Mouse (Mus musculus) cerebellum, adult 8-10 months (tissue): Measurements from ENCODE around the gene Sh3bgrl.

Experiments used
- DNase-seq: peaks from one replicate; pipeline ENCODE4 v3.0.0; 2022

Sh3bgrl gene

DNA sequence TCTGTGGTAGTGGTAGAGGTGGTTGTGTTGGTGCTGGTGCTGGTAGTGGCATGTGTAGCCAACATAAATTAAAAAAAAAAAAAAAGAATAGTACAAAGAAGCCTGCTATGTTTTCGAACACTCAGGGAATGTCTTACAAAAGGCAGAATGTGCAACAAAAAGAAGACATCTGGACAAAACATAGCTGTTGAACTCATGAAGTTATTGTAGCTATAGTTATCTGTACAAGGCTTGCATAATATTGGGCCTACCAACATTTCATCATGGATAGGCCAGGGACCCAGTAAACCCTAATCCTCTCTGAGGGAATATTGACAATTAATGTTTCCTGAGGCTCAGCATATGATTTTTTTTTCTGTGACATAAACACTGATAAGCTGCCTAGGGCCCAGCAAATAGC lies 37.3 kb downstream of the Sh3bgrl start:
- no peak for DNase-seq

DNA sequence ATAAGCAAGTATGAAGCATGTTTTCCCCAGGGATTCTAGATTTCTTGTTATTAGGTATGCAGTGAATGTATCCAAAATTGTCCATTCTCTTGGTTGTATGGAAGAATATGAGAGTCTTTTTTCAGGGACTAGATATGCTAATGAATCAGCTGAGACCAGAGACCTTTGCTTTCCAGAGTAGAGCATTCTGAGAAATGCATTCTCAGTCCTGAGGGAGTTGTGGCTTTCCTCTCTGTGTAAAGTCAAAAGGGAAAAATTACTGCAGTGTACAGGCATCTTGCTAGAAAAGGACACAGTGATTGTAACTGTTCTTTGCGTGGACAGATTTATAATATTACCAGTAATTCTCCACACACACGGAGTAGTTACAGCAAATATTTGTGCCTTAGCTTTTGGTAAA lies 38.3 kb downstream of the Sh3bgrl start:
- no peak for DNase-seq

DNA sequence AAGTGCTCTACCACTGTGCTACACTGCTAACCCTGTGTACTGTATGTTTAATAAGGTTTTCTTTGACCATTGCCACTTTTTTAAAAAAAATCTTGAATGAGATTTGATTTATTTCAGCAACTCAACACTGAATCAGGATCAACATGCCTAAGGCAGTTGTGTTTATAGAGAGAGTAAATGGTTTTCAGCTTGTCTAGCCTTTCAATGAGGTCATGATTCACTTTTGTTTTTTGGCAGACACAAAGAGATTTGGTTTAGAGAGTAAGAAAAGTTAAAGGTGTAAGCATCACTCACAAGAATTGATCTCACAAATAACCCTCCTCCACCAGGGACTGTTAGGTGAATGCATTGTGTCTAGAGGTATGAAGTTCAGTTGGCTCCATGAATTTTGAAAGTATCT lies 41.1 kb downstream of the Sh3bgrl start:
- DNase-seq = no peak

DNA sequence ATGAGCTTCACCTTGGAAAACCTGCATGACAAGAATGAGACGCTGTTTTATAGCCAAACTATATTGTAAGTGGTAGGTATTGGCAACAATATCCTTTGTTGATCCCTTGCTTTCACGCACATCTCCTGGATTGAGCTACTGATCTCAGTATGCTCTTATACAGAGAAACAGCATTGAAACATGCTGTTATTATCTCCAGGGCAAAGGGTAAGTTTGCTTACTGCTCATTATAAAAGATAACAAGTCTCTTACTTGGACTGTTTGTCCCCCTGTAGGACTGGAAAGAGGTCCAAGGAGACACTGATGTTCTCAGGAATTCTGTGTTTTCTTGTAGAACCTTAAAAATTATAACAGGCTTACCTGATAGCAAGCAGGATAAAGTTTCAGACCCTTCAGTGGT lies 41.7 kb downstream of the Sh3bgrl start:
- DNase-seq = no peak

DNA sequence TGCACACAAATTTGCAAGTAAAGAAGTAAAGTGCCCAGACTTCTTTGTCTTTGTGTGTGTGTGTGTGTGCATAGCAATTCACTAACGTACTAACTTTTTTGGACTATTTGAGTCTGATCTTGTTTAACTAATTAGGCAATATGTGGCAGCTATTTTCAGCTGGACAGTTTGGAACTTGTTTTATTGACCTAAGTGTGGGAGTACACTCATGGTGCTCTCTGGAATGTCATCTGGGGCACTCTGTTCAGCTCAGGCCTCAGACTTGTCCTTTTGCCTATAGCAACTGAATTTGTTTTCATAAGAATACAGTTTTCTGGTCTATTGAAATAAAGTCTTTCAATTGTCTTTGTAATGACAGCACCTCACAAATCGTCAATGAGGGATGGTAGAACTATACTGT lies 42.1 kb downstream of the Sh3bgrl start:
- DNase-seq = no peak

DNA sequence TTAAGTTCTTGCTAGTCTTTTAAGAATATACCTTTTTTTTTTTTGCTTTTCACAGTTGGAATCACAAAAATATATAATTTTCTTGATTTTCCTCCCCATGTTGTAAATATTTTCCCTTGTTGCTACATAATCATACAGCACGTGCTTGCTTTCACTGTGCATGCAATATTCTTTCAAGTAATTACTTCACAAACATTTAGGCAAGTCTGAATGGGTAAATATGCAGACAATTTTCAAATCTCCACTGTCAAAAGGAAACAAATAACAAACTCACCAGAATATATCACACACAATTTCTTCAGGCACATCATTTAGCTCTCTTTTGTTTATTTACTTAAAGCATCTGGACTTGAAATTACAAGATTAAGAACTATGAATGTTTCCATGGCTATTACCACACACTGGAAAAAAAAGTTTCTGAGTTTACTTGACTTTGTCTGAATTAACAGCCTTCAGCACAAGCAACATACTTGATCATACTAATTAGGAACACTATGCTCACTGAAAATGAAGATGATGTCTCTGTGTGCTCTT lies 46.2 kb downstream of the Sh3bgrl start:
- no peak for DNase-seq

DNA sequence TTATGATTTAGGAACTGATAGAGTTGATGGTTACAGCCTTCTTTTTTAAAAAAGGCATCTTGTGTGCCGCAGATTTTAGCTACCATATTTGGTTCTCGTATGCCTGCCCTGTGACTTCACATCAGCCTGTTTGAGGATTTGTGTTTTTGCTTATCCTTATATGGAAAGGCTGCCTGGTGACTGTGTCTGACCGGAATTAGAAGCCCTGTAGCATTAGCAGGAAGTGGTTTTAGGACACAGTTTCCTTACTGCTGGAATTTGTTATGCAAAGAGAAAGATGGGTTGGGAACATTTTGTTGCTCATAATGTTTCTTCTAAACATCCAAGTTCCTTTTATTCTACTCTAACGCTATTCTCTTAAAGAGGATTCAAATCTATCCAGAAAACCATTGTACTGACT lies 47.1 kb downstream of the Sh3bgrl start:
- no peak for DNase-seq

DNA sequence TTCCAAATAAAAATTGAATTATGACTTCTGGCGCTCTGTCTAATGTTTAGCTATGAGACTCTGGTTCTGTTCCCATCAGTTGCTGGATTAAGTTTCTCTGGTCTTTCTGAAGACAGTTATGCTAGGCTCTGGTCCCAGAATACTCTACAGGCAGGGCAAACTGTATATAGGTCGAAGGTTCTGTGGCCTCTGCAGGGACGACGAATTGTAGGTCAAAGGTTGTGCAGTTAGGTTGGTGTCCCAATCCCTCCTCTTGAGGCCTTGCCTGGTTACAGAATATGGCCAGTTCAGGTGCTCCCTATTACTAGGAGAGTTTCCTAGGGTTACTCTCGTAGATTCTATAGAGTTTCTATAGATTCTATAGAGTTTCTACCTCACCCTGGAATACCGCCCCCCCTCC lies 50.6 kb downstream of the Sh3bgrl start:
- DNase-seq = no peak

DNA sequence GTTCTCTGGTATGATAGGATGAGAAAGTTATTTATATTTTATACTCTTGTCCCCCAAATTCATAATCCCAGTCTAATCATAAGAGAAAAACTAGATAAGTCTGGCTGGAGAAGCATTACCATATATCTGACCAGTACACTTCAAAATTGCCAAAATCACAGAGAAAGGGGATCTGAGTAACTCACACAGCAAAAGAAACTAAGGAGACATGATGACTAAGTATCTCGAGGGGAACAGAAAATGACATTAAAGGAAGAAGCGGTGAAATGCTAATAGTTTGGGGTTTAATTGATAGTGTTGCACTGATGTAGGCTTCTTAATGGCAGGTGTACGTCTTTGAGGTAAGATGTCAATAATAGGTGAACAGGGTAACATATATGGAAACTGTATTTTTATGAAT lies 51.9 kb downstream of the Sh3bgrl start:
- DNase-seq = no peak

DNA sequence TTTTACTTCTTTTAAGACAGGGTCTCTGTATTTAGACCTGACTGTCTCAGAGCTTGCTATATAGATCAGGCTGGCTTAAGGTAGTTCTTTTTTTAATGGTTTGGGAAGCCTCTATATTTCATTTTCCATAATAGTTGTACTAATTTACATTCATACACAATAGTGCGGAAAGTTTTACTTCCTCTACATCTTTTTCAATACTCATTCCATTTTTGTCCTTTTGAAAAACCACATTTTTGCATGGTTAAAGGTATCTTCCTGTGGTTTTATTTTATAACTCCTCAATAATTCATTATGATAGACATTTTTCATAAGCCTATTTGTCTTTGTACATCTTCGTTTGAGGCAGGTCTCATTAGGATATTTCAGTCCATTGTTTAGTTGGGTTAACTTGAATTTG lies 56.1 kb downstream of the Sh3bgrl start:
- no peak for DNase-seq

DNA sequence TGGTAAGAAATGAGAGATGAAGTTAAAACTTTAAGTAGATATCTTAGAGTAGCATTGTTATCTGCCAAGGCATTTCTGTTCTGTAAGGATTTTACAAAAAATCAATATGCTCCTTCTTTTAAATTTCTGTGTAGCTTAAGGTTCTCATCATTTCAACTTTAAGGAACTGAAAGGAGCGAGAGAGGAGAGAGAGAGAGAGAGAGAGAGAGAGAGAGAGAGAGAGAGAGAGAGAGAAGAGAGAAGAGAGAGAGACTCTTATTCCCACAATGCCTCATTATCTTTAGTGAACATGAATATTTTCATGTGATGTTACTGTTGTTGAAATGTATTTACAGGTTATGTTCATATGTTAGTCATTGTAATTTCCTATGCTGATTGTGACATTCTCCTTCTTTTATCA lies 65.2 kb downstream of the Sh3bgrl start:
- DNase-seq = no peak

DNA sequence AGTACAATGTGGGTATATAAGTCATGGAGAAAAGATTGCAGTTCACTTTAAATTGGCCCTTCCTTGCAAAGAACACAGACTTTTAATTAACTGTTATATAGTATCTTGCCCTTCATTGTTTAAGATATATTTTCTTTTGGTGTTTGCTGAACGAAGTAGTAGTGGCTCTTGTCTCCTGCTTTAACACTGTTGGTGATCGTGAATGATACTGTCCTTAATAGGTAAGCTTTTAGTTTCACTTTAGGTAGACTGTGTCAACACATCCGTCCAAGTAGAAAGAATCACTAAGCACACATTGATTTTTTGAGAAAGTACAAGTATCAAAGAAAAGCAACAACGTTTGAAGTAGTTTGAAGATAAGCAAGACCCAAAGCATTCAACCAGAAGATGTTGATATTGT lies 65.7 kb downstream of the Sh3bgrl start:
- no peak for DNase-seq

DNA sequence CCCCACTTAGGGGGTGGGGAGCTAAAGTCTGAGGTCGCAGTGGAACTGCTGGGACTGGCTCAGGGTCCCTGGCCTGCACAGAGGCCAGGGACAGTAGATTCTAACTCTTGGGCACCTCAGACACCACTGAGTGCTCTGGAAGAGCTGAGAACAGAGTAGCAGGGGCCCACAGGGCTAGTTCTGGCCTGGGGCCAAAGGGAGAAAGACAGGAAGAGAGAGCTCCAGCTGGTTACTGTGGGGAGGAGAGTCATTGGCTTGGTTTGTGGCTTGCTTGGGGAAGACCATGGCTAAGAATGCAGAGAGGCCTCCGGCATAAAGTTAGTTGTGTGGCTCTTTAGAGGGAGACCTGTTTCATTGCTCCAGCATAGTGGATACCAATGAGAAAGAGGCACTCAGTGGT lies 79.9 kb downstream of the Sh3bgrl start:
- no peak for DNase-seq

DNA sequence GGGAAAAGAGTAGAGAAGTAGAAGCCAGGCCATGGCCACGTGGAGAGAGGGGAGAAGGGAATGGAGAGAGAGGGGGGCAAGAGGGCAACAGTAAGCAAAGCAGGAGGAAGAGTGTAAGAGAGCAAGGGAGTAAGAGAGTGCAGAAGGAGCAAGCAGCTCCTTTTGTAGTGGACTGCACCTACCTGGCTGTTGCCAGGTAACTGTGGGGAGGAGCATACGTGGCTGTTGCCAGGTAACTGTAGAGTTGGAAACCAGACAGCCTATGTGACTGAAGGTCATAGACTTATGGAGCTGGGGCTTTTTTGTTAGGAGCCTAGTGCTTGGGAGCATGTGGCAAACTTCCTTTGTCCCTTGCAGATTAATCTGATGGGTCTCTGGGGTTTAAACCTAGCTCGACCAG lies 80.3 kb downstream of the Sh3bgrl start:
- DNase-seq = no peak

DNA sequence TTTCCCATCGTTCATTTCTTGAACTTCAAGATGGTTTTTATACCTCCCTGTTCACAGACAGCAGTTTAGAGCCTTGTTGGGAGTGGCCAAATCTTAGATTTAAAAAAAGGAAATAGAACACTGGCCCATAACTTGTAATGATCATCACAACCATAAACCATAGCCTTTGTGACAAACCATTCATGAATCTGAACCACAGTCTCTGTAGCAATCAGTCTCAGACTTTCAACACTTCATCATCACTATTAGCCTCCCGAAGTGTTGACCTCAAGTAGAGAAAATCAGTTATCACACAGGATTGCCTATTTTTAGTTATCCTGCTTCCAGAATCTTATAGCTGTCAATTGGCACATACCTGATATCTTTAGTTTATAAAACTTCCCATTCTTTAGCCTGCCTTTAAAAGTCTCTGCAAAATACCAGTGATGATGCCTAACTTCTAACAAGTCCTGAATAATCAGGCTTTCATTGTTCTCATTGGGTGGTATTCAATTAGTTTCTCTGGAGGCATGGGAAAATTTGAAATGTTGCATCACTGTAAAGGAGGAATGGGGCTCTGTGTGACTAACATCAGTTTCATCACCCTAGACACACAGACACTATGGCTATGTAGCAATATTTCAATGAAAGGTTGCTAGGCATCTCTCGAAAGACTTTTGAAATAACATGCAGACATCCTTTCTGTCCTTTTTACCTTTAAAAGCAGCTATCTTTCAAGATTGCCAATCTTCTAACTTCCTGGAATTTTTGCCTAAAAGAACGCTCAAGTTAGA lies 89.7 kb downstream of the Sh3bgrl start:
- DNase-seq = no peak

DNA sequence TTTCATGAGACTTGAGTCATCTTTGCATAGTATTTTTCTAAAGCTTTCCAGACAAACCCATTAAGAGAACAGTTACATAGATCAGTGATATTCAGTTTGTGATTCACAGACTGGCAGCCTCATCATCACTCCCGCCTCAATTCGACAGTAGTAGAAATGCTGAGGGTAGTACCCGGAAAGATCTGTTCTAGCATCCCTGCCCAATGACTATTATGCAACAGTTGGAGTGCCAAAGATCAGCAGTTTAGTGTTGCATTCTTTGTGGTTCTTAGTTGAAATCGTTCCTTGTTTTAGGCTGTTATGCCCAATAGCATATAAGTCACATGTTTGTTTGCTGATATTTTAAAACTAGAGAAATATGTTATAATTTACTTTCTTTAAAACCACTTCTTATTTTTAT lies 94.4 kb downstream of the Sh3bgrl start:
- DNase-seq = no peak

DNA sequence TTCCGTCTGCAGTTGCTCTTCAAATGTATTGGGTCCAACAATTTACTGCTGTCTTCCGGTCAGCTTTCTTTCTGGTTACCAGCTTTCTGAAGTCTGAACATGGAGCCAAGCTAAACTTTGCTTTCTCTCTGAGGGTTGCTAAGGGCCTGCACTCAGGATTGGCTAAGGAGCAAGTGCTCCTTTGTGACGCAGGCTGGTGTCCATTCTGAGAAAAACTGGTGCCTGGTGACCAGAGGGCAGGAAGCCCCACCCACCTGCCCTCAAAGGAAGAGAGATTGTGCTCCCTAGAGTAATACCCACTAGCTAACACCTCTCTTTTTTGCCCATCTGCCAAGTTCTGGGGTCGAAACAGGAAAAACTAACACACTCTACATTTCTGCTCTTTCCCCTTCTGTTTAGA lies 95.8 kb downstream of the Sh3bgrl start:
- DNase-seq = no peak

DNA sequence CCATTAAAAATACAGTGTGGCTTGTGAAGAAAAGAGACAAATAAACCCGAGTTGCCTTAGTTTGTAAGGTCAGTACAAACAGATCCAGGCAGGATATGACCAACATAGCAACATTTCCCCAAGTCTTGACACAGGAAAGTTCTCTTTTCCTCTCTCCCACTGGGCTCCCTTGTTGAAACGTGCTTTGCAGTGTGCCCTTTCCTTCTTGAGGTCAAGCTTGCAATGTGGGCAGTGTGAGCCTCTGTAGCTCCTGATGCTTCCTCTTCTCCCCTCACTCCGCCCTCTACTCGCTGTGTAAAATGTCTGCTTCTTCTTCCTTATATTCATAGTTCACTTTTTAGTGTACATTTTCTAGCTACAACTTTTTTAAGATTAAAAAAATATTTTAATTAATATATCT lies 96.3 kb downstream of the Sh3bgrl start:
- no peak for DNase-seq

DNA sequence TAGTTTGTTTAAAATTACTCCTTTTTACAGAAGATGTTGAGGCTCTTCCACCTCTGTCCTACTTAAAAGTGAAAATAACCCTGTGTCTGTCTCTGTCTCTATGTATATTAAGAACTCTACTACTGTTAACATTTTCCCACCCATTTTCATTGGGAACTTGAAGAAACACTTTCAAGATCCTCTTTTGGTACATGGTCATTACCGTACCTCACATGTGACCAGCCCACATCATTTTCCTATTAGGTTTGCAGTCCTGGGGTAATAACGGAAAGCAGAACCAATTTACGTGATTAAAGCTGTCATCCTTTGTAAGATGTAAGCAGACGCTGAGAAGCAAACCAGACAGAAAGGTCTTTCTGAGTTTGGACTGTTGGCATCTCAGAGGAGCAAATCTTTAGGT lies 101.3 kb downstream of the Sh3bgrl start, which contains the start of gene Gm6377:
Gene Gm6377, plus strand, starts transcription at position 289 of the 400 bp plus-strand sequence.
- DNase-seq = no peak

DNA sequence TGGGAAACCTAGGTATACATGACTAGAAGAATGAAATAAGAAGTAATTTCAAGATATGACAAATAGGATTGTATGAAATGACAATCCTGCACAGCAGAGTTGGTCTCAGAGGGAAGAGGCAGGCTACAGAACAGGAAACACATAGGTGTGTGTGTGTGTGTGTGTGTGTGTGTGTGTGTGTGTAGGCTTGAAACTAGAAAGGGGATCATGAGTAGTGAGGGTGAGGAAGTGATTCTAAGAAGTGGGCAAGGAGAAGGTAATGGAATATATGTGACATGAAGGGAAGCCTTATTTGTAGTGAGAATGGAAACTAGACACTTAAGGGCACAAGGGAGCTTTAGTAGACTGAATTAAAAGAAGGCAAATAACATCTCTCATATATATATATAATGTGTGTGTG lies 112.7 kb downstream of the Sh3bgrl start:
- no peak for DNase-seq

DNA sequence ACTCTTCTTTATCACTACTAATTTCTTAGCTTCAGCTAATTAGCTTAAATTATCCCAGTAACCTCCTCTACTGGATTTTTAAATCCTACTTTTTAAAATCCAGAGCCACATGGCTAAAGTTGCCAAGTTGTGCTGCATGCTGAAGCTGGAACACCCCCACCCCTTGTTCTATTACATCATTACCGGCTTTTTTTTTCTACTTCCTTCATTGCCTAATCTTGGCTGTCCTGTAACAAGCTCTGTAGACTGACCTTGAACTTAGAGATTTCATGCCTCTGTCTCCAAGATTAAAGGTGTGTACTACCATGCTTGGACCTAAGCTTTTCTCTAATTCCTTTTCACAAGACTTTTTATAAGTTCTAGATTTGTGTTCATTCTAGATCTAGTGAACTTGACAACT lies 133.6 kb downstream of the Sh3bgrl start:
- no peak for DNase-seq

DNA sequence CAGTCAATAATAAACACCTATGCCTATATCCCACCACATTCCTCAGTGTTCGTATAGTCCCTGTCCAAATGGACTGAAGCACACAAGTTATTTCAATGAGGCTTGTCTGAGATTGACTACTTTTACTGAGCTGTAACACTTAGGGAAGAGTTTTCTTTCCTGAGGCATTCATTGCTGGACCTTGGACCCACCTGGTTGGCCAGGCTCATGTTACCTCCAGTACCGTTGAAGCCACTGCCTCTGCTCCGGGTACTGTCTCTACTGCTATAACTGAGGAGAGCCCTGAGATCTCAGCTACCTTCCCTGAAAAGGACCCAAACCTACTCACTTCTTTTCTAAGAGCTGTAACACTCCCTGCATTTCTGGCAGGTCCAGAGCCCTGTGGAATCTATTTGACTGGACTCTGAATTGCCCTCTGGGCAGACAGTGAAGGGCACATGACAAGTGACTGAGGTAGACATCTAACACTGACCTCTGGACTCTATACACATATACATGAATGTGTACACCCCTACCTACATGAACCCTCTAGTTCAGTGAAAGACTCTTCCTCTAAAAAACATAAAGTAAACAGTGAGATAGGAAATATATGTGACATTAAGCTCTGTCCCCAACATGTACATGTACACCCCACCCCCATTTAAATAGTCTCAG lies 140.3 kb downstream of the Sh3bgrl start:
- DNase-seq = no peak

DNA sequence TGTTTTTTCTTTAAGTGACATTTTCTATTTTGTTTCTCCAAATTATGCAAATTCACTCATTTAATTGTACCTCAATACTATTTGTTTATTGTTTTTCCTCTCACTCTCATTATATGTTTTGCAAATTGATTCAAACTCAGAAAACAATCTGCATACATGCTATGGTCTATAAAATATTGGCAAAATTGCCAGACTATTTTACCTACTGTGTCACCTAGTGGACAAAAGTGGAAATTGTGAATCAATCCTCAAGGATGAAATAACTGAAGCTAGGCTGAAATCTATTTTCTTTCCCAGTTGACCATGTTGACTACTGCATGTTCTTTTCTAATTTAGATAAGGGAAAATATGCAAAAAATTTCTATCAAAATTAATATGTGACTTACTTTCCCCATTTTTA lies 143.0 kb downstream of the Sh3bgrl start:
- DNase-seq = no peak
